Mouse (Mus musculus) heart, postnatal 25 days (tissue): Measurements from ENCODE around the gene Ric1. TPM values are rescaled to one million over a fixed set of nuclear protein-coding genes. Genes with fewer than 3 reads are reported as not detected.

Source experiments
- DNase-seq: peaks from one replicate; pipeline ENCODE4 v3.0.0; 2022; ENCODE audit warnings: low spot score
- intact Hi-C: fragments of 180-260 bp; cut with DNase I; formaldehyde crosslinking; loops from one replicate; pipeline ENCODE4 v1.15.1; 2025
- total RNA-seq, 2 experiments: library from RNA; stranded (reverse); gene quantifications; 2 replicates each; pipeline ENCODE4 v1.2.3; 2021

Ric1 gene
- total RNA-seq, 2 experiments from 2014 or later, result 20.0 to 23.8 TPM

DNA sequence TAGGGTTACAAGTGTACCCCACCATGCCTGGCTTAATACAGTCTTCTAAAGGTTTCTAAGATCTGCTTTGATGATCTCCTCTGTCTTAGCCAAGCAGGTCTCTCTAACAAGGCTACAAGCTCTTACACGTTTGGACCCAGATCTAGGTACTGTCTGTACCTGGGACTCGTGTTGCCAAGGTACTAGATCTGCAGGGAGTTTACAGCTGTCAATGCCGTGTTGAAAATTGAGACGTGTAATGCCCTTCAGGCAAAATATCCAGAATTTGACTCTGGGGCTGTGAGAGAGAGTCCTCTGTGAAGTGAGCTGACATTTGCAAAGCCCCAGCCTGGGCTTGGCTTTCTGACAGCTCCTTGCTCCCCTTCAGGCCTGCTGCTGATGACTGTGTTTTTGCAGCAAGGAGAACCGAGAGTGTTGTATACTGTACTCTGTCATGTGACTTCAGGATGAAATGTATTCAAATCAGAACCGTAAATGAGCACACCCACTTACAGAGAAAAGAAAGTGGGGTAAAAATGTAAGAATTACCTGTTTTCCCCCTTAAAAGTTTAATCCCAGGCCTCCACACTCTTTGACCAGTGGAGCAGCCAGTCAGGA, 26.0 kb upstream of the Ric1 start:
- DNase-seq, result no peak
- intact Hi-C loops, result loop anchor here (5.0 to 10.0 kb wide), 2 partner anchors 39 to 721 kb away; no protein-coding TSS in a partner anchor

GRCm38 (mm10) chr19:29496786-29497557, 25.1 kb upstream of the Ric1 start:
- DNase-seq, result no peak
- intact Hi-C loops, result loop anchor here (5.0 to 10.0 kb wide), 2 partner anchors 40 to 722 kb away; no protein-coding TSS in a partner anchor

- DNase-seq, result no peak
- intact Hi-C loops, result loop anchor here (5.0 to 10.0 kb wide), 2 partner anchors 41 to 723 kb away; no protein-coding TSS in a partner anchor
Observed at GRCm38 (mm10) chr19:29497874-29498273, 24.2 kb upstream of the Ric1 start.

DNA sequence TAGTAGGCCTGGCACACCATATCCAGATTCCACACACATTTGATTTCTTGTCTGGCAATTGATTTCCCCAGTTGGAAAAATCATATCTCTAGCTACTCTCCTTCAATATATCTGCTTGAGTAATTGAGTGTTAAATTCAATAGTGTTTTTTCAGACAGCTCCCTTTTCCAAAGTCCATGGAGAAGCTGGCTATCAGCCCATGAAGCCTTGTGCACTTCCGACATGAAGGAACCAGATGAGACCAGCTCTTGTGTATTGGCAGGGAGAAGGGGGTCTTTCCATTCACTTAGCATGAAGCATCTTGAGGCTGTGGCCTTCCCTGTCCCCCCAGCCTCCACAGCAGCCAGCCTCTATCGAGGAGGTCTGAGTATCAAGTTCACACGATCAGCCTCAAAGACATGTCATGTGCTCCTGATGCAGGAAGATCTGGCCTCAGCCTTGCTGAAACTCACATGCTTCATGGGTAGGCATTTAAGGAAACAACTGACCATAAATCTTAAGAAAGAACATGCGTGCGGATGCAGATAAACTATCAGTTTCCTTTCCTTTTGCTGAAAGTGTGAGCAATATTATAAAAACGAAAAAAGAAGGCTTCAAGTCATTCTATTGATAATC, 23.1 kb upstream of the Ric1 start:
- intact Hi-C loops, result loop anchor here (5.0 to 10.0 kb wide), 2 partner anchors 42 to 724 kb away; no protein-coding TSS in a partner anchor
- no peak for DNase-seq

GRCm38 (mm10) chr19:29500333-29500732, 21.7 kb upstream of the Ric1 start:
- no peak for DNase-seq
- intact Hi-C loops, result loop anchor here (10.0 kb wide), 2 partner anchors 436 to 536 kb away; partner anchors contain the start of genes 4430402I18Rik and Plpp6

- no peak for DNase-seq
- intact Hi-C loops, result loop anchor here (1.0 to 10.0 kb wide), 4 partner anchors 56 to 536 kb away; partner anchors contain the start of genes 4430402I18Rik and Plpp6
Observed at GRCm38 (mm10) chr19:29501106-29501505, 21.0 kb upstream of the Ric1 start.

DNA sequence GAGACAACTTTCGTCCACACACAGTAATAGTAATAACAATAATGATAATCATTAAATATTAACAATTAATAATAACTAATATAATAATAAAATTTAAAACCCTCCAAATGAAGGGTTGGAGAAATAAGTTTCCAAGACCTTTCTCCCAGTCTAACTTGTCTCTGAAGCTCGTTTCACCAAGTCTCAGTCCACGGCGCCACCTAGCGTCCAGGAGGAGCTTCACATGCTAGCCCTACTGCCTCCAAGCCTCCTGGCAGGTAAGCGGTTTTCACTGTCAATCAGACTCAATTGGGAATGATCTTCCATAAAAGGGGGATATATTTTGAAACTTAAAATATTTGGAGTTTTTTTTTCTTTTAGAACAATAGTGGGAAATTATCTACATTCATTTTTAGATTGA, 20.6 kb upstream of the Ric1 start:
- DNase-seq, result peak; percentile 48
- intact Hi-C loops, result loop anchor here (1.0 to 10.0 kb wide), 4 partner anchors 56 to 537 kb away; partner anchors contain the start of genes 4430402I18Rik and Plpp6

DNA sequence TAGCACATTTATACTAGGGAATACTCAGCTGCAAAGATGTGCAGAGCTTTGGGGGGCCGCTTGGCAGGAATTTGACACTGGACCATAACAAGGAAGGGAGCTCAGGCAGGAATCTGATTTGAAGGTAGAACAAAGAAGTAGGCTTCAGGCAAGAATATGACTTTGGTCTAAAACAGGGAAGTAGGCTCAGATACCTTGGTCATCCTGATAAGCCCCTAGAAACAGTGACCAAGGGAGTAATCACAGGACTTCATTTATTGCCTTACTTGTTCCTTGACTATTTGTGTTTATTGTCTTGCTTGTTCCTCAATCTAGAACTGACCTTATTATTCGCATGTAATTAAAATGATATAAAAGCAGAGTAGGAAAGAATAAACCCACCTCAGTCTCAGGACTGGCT, 18.0 kb upstream of the Ric1 start:
- no peak for DNase-seq
- intact Hi-C loops, result loop anchor here (10.0 kb wide), 2 partner anchors 439 to 539 kb away; partner anchors contain the start of genes 4430402I18Rik and Plpp6

GRCm38 (mm10) chr19:29505617-29506016, 16.5 kb upstream of the Ric1 start:
- intact Hi-C loops, result loop anchor here (10.0 kb wide), 2 partner anchors 441 to 541 kb away; partner anchors contain the start of genes 4430402I18Rik and Plpp6
- no peak for DNase-seq

DNA sequence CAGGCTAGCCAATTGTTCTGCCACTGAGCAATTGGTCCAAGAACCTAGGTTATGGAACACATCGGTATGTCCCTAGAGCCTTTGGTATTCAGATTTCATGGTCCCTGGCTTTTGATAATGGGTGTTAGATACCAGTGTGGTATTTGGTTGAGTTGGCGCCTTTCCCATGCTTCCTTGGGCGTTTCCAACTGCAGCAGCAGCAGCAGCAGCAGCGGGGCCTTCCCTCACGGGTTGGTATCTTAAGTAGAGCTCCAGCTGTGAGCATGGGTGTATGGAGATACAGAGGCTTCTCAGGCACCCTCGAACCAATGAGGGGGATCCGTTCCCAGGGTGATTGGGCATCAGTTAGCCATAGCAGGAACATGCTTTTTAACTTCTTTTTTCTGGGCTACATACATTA, 13.9 kb upstream of the Ric1 start:
- DNase-seq, result no peak
- intact Hi-C loops, result loop anchor here (2.0 to 10.0 kb wide), 3 partner anchors 55 to 543 kb away; partner anchors contain the start of genes 4430402I18Rik and Plpp6

DNA sequence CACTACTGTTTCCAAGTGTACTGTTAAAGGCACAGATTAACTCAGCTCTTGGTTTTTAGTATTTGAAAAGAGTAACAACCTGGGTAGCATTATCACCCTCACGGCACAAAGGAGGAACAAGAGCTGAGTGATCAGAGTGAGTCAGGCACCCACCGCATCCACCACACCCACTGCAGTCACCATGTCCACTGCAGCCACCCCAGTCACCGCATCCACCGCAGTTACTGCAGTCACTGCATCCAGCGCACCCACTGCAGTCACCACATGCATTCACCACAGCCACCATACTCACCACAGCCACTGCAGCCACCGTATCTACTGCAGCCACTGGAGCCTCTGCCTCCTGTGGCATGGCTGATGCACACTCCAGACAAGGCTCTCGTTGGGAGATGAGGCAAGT, 12.2 kb upstream of the Ric1 start:
- intact Hi-C loops, result loop anchor here (2.0 to 10.0 kb wide), 3 partner anchors 53 to 545 kb away; partner anchors contain the start of genes 4430402I18Rik and Plpp6
- DNase-seq, result no peak

DNA sequence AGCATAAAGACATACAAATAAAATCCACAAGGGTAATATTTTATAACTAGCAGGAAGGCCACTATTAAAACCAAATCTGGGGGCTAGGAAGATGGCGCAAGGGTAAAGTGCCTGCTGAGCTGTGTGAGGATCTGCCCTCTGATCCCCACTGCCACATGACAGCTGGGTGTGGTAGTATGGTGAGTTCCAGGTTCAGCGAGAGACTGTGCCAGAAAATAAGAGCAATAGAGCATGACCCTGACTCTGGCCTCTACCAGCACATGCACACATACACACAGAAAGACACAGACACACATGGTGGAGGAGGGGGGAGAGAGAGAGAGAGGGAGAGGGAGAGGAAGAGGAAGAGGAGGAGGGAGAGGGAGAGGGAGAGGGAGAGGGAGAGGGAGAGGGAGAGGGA, 10.3 kb upstream of the Ric1 start:
- no peak for DNase-seq

GRCm38 (mm10) chr19:29513111-29513766, 8.8 kb upstream of the Ric1 start:
- intact Hi-C loops, result no loop called here
- DNase-seq, result no peak

More for the DNA sequence above, 10.3 kb upstream of the Ric1 start:
- intact Hi-C loops, result no loop called here

- no peak for DNase-seq
- intact Hi-C loops, result no loop called here
Observed at GRCm38 (mm10) chr19:29514130-29514529, 8.0 kb upstream of the Ric1 start.

GRCm38 (mm10) chr19:29515386-29515785, 6.7 kb upstream of the Ric1 start:
- no peak for DNase-seq
- intact Hi-C loops, result no loop called here

DNA sequence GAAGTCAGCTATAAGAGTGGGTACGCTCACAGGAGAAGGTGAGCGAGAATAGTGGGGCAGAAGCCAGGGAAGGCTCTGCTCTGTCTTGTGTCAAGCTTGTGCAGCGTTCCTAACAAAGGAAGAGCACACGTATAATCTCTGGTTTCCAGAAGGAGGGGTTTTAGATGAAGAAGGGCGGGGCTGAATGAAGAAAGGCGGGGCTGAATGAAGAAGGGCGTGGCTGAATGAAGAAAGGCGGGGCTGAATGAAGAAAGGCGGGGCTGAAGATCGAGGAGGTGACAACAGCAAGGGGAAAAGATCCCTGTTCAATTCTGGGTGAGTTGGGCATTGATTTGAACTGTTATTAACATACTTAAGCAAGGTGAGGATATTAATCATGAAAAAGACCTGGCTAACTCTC, 6.1 kb upstream of the Ric1 start:
- intact Hi-C loops, result no loop called here
- no peak for DNase-seq

DNA sequence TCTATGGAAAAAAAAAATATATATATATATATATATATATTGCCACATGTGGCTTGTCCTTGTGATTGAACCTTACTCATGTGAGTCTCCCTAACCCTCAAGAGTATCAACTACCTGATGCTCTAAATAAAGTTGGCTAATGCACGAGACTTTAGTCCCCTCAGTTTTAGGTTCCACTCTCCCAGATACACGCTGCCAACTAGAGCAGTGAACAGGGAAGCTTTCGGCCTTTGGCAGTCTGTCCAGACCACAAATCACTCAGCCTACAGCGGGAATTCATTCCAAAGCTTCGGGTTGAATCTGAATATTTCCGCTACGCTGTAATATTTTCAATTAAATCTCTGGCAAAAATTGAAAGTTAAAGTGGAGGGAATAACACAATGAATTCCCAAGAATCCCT, 3.7 kb upstream of the Ric1 start:
- intact Hi-C loops, result no loop called here
- DNase-seq, result no peak

DNA sequence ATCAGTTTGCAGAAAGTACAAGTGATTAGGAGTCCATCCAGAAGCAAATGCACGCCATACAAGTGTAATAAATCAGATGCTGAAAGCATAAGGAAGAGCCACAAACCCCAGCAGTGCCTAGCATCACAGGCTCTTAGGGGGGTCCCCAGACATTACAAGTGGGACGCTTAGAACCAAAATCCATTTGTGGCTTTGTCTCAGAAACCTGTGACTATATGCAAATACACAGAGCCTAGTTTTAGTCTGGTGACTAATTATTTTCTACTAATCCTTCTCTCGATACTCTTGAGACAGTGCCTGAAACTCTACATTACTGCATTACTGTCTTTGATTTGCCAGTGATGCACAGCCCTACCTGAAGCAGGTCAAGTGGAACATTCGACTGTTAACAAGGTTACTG, 3.2 kb upstream of the Ric1 start:
- intact Hi-C loops, result no loop called here
- no peak for DNase-seq

- DNase-seq, result no peak
- intact Hi-C loops, result loop anchor here (10.0 kb wide), 1 partner anchor 284 kb away; the partner anchor contains the start of gene 9930021J03Rik
Observed at GRCm38 (mm10) chr19:29520996-29521560, 1.0 kb upstream of the Ric1 start.
